Mouse (Mus musculus): ENCODE measurements around the gene Tada2b. TPM values are rescaled to one million over a fixed set of nuclear protein-coding genes. Genes with fewer than 3 reads are reported as not detected.

Gene Tada2b
- polyA plus RNA-seq, 1 experiment from 2014 or later: 2.0 TPM

DNA sequence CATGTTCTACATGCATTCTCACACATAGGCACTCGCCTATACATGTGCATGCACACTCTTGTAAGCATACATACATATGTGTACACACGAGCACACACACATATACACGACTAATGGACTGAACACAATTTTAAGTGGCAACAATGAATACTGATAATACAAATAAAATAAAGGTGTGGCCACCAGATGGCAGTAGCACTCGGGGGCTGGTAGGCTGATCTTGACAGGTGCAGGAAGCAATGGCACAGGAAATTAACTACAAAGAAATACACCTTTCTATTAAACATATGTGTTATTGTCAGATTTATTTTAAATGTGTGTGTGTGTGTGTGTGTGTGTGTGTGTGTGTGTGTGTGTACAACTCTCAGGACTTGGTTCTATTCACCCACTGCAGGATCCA is 25.2 kb downstream of the Tada2b start:
- no peak overlapping the region for H3K4me2 ChIP-seq
- H3K4me3 ChIP-seq: no peak overlapping the region
- H3K36me3 ChIP-seq: no peaks in the 10 kb centered on the region
- no peak overlapping the region for H3K9ac ChIP-seq
- ATAC-seq (ENCODE audit: borderline replicate concordance, extremely low read depth, low FRiP score, low TSS enrichment): no peak
- peaks cover under 1% of the 10 kb centered on the region for H3K4me1 ChIP-seq
- no peaks in the 10 kb centered on the region for H3K27me3 ChIP-seq
- H3K9me3 ChIP-seq: no peaks in the 10 kb centered on the region
- WGBS: 14% methylated on average over 4 of the region's 4 CpGs
- H3K27ac ChIP-seq: no peak overlapping the region

DNA sequence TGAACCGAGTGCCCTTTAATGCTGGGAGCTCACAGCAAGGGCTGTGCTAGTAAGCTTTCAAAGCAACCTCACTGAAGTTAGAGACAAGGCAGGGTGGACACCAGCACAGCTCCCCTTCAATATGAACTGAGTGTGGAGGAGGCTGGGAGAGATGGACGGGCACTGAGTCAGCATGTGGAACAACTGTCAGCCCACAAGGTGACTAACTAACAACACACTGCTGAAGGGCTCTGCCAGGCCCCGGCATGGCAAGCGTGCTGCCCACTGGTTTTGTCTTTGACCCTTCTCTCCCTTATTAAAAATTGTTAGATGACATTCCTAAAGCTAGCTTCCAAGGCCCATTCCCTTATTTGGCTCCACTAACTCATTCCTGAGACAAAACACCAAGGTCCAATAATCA is 26.4 kb downstream of the Tada2b start:
- ATAC-seq (ENCODE audit: borderline replicate concordance, extremely low read depth, low FRiP score, low TSS enrichment): no peak
- H3K9ac ChIP-seq: no peak overlapping the region
- H3K4me1 ChIP-seq: no peaks in the 10 kb centered on the region
- WGBS: 73% methylated on average over 4 of the region's 4 CpGs
- H3K27ac ChIP-seq: no peak overlapping the region
- H3K36me3 ChIP-seq: no peaks in the 10 kb centered on the region
- H3K4me3 ChIP-seq: no peak overlapping the region
- H3K9me3 ChIP-seq: no peaks in the 10 kb centered on the region
- H3K27me3 ChIP-seq: no peaks in the 10 kb centered on the region
- no peak overlapping the region for H3K4me2 ChIP-seq

DNA sequence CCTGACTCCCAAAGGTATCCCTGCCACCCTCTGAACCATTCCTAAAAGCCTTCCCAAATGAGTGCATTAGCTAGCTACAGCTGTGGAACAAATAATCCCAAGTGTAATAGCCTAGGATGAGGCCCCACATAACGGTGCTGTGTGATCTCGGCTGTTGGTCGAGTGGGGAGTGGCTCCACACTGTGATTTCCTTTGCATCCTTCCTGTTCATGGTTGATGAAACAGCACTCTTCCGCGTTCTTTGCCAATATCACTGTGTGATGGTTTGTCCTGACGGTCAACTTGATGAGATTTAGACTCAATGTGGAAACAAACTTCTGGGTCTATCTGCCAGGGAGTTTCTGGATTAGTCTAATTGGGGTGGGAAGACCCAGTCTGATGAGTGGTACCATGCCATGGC is 31.3 kb downstream of the Tada2b start:
- ATAC-seq (ENCODE audit: borderline replicate concordance, extremely low read depth, low FRiP score, low TSS enrichment): no peak
- Histone ChIP-seq H3K27ac (no peak overlapping the region), H3K9me3 (no peaks in the 10 kb centered on the region), H3K4me3 (no peak overlapping the region), H3K27me3 (no peaks in the 10 kb centered on the region; the same call in 1 of the 2 replicates), H3K4me1 (no peaks in the 10 kb centered on the region; the same call in 1 of the 2 replicates), H3K36me3 (no peaks in the 10 kb centered on the region), H3K4me2 (no peak overlapping the region), H3K9ac (no peak overlapping the region)
- WGBS: 75% methylated on average over 6 of the region's 6 CpGs

DNA sequence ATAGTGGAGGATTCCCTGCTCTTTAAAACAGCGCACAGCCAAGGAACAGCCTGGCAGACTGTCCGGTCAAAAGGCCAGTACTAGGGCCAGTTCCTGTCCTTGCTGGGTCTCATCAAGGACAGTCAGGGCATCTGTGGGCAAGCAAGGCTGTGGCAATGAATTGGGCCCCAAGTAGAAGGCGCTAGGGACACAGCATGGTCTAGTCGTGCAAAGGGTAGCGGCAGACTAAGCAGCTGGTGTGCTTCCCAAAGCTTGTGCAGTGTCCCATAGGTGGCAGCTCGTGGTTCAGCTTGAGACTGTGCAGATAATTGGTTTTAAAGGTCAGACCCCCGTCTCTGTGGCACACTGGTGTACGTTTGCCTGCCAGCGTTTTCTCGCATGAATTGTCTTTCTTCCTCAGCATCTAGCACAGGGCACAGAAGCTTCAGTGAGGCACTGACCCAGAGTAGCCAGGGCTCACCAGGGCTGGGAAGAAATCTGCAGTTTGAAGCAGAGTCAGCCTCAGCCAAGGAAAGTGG is 32.2 kb downstream of the Tada2b start:
- H3K9ac ChIP-seq: no peak overlapping the region
- ATAC-seq (ENCODE audit: borderline replicate concordance, extremely low read depth, low FRiP score, low TSS enrichment): no peak
- WGBS: 79% methylated on average over 10 of the region's 10 CpGs

DNA sequence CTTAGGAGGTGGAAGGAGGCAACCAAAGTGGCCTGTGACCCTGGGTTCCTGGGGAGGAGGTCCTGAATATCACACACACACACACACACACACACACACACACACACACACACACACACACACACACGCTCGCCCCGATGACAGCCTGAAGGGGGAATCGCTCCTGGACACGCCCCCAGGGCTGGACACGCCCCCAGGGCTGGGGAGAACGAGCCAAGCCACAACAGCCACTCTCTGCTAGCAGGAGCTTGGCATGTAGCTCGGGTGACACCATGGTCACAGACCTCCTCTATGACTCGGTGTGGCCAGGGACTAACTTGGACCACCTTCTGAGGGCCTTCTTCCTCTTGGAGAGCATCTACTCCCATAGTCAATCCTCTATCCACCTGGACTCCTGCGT is 33.0 kb downstream of the Tada2b start:
- Histone ChIP-seq H3K27ac (no peak overlapping the region), H3K4me1 (no peaks in the 10 kb centered on the region; the same call in 1 of the 2 replicates), H3K4me3 (no peak overlapping the region), H3K9me3 (no peaks in the 10 kb centered on the region), H3K27me3 (no peaks in the 10 kb centered on the region; the same call in 1 of the 2 replicates), H3K36me3 (no peaks in the 10 kb centered on the region), H3K9ac (no peak overlapping the region), H3K4me2 (no peak overlapping the region)
- 26% methylated on average over 6 of the region's 10 CpGs for WGBS
- ATAC-seq (ENCODE audit: borderline replicate concordance, extremely low read depth, low FRiP score, low TSS enrichment): 0 out of 2 replicates have a peak, but pooled peaks have one; percentile 19

More for the DNA sequence above, 32.2 kb downstream of the Tada2b start:
- H3K4me3 ChIP-seq: no peak overlapping the region
- no peaks in the 10 kb centered on the region; the same call in 1 of the 2 replicates for H3K4me1 ChIP-seq
- H3K4me2 ChIP-seq: no peak overlapping the region
- H3K27me3 ChIP-seq: no peaks in the 10 kb centered on the region; the same call in 1 of the 2 replicates
- no peaks in the 10 kb centered on the region for H3K9me3 ChIP-seq
- no peaks in the 10 kb centered on the region for H3K36me3 ChIP-seq
- H3K27ac ChIP-seq: no peak overlapping the region

DNA sequence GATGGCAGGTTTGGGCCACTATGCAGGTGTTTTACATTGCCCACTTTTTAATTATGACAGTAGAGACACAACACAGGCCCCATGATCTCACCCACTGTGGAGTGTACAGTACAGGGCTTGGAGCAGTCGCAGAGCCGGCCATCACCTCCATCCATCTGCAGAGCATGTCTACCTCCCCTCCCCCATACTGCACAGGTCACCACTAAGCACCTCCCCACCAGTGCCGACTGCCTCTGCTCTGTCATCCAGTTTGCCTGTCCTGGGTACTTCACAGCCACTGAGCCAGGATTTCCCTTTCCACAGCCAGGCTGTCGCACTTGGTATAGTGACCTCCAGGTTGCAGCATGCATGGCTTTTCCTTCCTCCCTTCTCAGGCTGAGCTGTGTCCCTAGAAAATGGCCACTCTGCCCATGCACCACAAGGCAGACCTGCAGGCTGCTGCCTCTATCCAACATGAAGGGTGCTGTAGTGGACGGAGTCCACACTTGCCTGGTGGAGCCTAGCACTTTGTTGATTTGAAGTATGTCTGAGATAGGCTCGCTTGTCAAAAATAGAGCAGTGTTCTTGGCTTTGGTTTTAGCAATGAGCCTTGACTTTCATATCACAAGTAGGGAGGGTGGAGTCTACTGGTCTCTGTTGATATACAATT is 34.3 kb downstream of the Tada2b start:
- Histone ChIP-seq H3K4me2 (no peak overlapping the region), H3K4me1 (no peaks in the 10 kb centered on the region; the same call in 1 of the 2 replicates), H3K27ac (no peak overlapping the region), H3K9ac (no peak overlapping the region), H3K27me3 (peaks cover 6% of the 10 kb centered on the region; the same call in 1 of the 2 replicates), H3K4me3 (no peak overlapping the region), H3K36me3 (no peaks in the 10 kb centered on the region), H3K9me3 (no peaks in the 10 kb centered on the region)
- no peak for ATAC-seq (ENCODE audit: borderline replicate concordance, extremely low read depth, low FRiP score, low TSS enrichment)
- 48% methylated on average over 6 of the region's 6 CpGs for WGBS

DNA sequence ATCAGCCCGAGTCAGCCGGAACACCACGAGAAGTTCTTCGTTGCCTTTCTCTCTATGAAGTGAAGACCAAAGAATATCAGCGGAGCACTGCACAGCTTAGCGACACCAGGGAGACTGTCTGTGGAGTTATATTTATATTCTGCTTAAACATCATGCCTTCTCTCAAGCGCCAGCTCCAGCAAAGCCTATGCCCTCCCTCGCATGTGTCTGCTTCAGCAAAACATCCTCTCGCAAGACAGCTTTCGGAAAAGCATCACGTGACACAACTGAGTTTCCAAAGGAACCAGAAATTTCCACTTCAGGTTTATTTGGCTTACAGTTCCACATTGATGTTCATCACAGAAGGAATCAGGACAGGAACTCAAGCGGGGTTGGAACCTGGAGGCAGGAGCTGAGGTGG is 36.2 kb downstream of the Tada2b start:
- Histone ChIP-seq H3K4me1 (no peaks in the 10 kb centered on the region; the same call in 1 of the 2 replicates), H3K4me2 (no peak overlapping the region), H3K9ac (no peak overlapping the region), H3K9me3 (no peaks in the 10 kb centered on the region), H3K27me3 (peaks cover 14% of the 10 kb centered on the region; the same call in 1 of the 2 replicates), H3K27ac (no peak overlapping the region), H3K4me3 (no peak overlapping the region), H3K36me3 (no peaks in the 10 kb centered on the region)
- no peak for ATAC-seq (ENCODE audit: borderline replicate concordance, extremely low read depth, low FRiP score, low TSS enrichment)
- WGBS: 87% methylated on average over 12 of the region's 12 CpGs

DNA sequence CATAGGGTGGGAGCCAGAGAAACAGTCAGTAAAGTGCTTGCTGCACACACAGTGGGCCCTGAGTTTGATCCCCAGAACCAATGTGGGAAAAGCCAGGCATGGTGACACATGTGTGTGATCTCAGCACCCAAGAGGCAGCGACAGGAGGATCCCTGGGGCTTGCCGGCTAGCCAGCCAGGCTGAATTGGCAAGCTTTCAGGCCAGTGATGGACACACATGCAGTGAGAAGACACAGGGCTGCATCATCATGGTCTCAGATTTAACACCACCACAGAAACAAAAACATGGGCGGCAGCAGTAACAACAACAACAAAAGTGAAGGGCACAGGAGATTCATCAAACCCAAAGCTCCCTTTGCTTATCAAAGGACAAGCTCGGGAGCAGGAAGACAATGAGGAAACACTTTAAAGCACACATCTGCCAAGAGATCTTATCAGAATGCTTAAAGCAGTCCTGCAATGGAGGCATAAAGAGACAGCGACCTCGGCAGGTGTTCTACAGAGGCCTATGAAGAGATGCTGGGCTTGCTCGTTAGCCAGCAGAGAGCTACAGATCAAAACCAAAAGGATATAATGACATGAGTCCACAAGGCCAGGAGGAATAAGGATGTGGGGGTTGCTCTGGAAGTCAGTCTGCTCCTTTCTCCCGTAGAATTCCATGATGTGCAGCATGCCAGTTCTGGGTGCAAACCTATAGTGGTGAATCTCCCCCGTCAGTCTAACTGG is 37.8 kb downstream of the Tada2b start:
- no peak overlapping the region for H3K4me3 ChIP-seq
- H3K9ac ChIP-seq: no peak overlapping the region
- 28% methylated on average over 9 of the region's 9 CpGs for WGBS
- H3K9me3 ChIP-seq: no peaks in the 10 kb centered on the region
- H3K27me3 ChIP-seq: peaks cover 14% of the 10 kb centered on the region; the same call in 1 of the 2 replicates
- no peaks in the 10 kb centered on the region; the same call in 1 of the 2 replicates for H3K4me1 ChIP-seq
- no peak for ATAC-seq (ENCODE audit: borderline replicate concordance, extremely low read depth, low FRiP score, low TSS enrichment)
- no peaks in the 10 kb centered on the region for H3K36me3 ChIP-seq
- H3K4me2 ChIP-seq: no peak overlapping the region
- H3K27ac ChIP-seq: no peak overlapping the region

DNA sequence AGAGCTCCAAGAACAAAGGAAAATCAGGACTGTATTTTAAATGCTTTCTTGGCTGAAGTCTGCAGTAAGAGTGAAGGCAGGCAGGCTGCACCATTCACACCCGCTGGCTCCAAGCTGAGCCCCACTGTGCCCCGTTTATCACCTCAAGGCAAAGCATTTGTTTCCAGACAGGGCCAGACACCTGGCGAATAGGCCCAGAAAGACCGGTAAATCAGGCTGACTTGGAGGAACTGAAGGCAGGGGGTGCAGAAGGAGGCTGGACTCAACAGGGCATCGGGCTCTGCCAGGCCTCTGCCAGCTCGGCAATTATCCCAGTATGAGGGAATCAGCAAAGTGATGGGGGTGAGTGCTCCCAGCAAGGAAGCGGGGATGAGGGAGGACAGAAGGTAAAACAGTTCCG is 39.1 kb downstream of the Tada2b start:
- 28% methylated on average over 8 of the region's 8 CpGs for WGBS
- Histone ChIP-seq H3K4me2 (no peak overlapping the region), H3K36me3 (no peaks in the 10 kb centered on the region), H3K9me3 (no peaks in the 10 kb centered on the region), H3K27ac (no peak overlapping the region), H3K9ac (no peak overlapping the region), H3K4me3 (no peak overlapping the region), H3K27me3 (peaks cover 14% of the 10 kb centered on the region; the same call in 1 of the 2 replicates), H3K4me1 (no peaks in the 10 kb centered on the region)
- no peak for ATAC-seq (ENCODE audit: borderline replicate concordance, extremely low read depth, low FRiP score, low TSS enrichment)

DNA sequence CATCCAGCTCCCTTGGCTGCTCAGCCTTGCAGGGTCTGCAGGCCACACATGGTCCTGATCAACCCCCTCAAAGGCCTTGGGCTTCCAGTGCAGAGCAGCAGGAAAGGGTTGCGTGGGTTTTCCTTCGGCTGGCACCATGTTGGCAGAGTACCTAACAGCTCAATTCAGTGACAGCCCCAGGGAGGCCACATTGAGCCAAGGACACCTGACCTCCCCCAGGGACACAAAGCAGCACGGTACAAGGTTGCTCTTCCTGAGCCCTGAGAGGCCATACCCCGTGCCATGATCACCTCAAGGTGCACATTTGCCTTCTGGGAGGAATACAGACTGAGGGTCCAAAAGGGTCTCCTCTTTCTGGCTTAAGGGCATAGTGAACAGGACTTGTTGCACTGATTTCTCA is 39.5 kb downstream of the Tada2b start:
- H3K4me2 ChIP-seq: no peak overlapping the region
- no peak overlapping the region for H3K4me3 ChIP-seq
- 38% methylated on average over 4 of the region's 4 CpGs for WGBS
- H3K9ac ChIP-seq: no peak overlapping the region
- no peaks in the 10 kb centered on the region for H3K4me1 ChIP-seq
- H3K9me3 ChIP-seq: no peaks in the 10 kb centered on the region
- no peak overlapping the region for H3K27ac ChIP-seq
- ATAC-seq (ENCODE audit: borderline replicate concordance, extremely low read depth, low FRiP score, low TSS enrichment): no peak
- H3K27me3 ChIP-seq: peaks cover 14% of the 10 kb centered on the region; the same call in 1 of the 2 replicates
- H3K36me3 ChIP-seq: no peaks in the 10 kb centered on the region

DNA sequence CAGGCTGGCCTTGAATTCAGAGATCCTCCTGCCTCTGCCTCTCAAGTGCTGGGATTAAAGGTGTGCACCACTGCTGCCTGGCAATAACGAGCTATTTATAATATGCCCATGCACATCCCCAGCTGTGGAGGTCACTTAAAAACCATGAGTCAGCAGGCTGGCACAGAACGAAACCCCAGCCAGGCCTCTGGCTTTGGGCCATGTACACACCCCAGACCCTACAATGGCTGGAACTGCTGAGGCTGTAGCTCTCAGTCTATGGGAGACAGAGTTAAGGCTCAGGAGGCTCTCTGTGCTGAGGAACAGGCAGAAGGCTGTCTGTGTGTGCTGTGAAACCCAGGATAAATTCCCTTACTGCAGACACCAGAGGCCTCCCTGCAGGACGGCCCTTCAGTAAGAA is 43.3 kb downstream of the Tada2b start:
- no peaks in the 10 kb centered on the region for H3K36me3 ChIP-seq
- 61% methylated on average over 3 of the region's 3 CpGs for WGBS
- no peak overlapping the region for H3K27ac ChIP-seq
- H3K4me2 ChIP-seq: no peak overlapping the region
- peaks cover 14% of the 10 kb centered on the region; the same call in 1 of the 2 replicates for H3K27me3 ChIP-seq
- no peak overlapping the region for H3K9ac ChIP-seq
- no peaks in the 10 kb centered on the region for H3K4me1 ChIP-seq
- H3K9me3 ChIP-seq: no peaks in the 10 kb centered on the region
- no peak overlapping the region for H3K4me3 ChIP-seq
- ATAC-seq (ENCODE audit: borderline replicate concordance, extremely low read depth, low FRiP score, low TSS enrichment): no peak

DNA sequence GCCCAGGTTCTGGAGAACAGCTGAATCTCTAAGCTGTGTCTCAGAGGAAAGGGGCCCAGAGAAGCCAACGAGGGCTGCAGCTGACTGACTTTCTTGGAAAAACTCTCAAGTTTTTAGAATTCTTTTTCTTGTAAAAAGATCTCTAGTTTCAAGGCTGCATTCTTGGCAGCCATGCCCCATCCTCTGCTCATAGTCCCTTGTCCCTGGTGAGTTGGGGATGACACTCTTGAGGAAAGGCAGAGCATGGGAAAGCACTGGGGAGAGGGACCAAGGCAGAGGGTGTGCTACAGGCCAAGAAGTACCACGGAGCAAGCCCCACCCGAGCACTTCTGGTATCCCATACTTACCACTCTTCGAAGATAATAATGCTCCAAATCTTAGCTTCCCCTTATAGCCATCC is 47.2 kb downstream of the Tada2b start:
- H3K9ac ChIP-seq: no peak overlapping the region
- H3K27ac ChIP-seq: no peak overlapping the region
- H3K9me3 ChIP-seq: no peaks in the 10 kb centered on the region
- H3K4me1 ChIP-seq: no peaks in the 10 kb centered on the region
- WGBS: 70% methylated on average over 4 of the region's 4 CpGs
- no peak overlapping the region for H3K4me2 ChIP-seq
- no peak overlapping the region for H3K4me3 ChIP-seq
- no peak for ATAC-seq (ENCODE audit: borderline replicate concordance, extremely low read depth, low FRiP score, low TSS enrichment)
- H3K27me3 ChIP-seq: no peaks in the 10 kb centered on the region
- H3K36me3 ChIP-seq: no peaks in the 10 kb centered on the region
